Mouse (Mus musculus): ENCODE data around the gene Upf1. TPM values are rescaled to one million over a fixed set of nuclear protein-coding genes. Genes with fewer than 3 reads are reported as not detected.

Upf1 gene
- polyA plus RNA-seq, 1 experiment from 2014 or later: 32.8 TPM

GRCm38 (mm10) chr8:70354004-70354403, 926 bp upstream of the Upf1 start:
- peak overlapping the region; percentile 97 for H3K4me3 ChIP-seq
- H3K4me2 ChIP-seq (replicated peaks): peak overlapping the region; percentile 99
- no peak for ATAC-seq (ENCODE audit: low FRiP score, low read depth)
- H3K27ac ChIP-seq (replicated peaks): peak overlapping the region; percentile 84
- H3K9me3 ChIP-seq: no peaks in the 10 kb centered on the region
- H3K36me3 ChIP-seq: 0 out of 2 replicates have a peak, but pooled peaks cover 5% of the 10 kb centered on the region
- peak overlapping the region; percentile 65 for H3K9ac ChIP-seq (replicated peaks)
- WGBS: 61% methylated on average over 4 of the region's 4 CpGs
- peaks cover 38% of the 10 kb centered on the region for H3K4me1 ChIP-seq
- 0 out of 2 replicates have a peak, but pooled peaks cover 6% of the 10 kb centered on the region for H3K27me3 ChIP-seq

- ATAC-seq (ENCODE audit: low FRiP score, low read depth): peak; percentile 59
- H3K4me1 ChIP-seq: peaks cover 47% of the 10 kb centered on the region
Measured at GRCm38 (mm10) chr8:70352657-70353151, 374 bp downstream of the Upf1 start.

GRCm38 (mm10) chr8:70352000-70352384, 1.1 kb downstream of the Upf1 start:
- Histone ChIP-seq H3K27ac (replicated peaks) (no peak overlapping the region), H3K4me3 (peak overlapping the region; percentile 97), H3K27me3 (no peaks in the 10 kb centered on the region), H3K36me3 (peaks cover 11% of the 10 kb centered on the region; the same call in 1 of the 2 replicates), H3K9me3 (no peaks in the 10 kb centered on the region), H3K9ac (replicated peaks) (peak overlapping the region; percentile 96), H3K4me2 (replicated peaks) (peak overlapping the region; percentile 99), H3K4me1 (peaks cover 47% of the 10 kb centered on the region)
- 30% methylated on average over 3 of the region's 3 CpGs for WGBS
- ATAC-seq (ENCODE audit: low FRiP score, low read depth): no peak

More at GRCm38 (mm10) chr8:70352657-70353151, 374 bp downstream of the Upf1 start:
- H3K9me3 ChIP-seq: no peaks in the 10 kb centered on the region
- WGBS: 0% methylated on average over 53 of the region's 64 CpGs
- peak overlapping the region; percentile 97 for H3K4me3 ChIP-seq
- H3K9ac ChIP-seq (replicated peaks): peak overlapping the region; percentile 96
- peak overlapping the region; percentile 84 for H3K27ac ChIP-seq (replicated peaks)
- no peaks in the 10 kb centered on the region for H3K27me3 ChIP-seq
- peaks cover 11% of the 10 kb centered on the region; the same call in 1 of the 2 replicates for H3K36me3 ChIP-seq
- H3K4me2 ChIP-seq (replicated peaks): peak overlapping the region; percentile 99

GRCm38 (mm10) chr8:70351035-70351999, 1.8 kb downstream of the Upf1 start:
- no peaks in the 10 kb centered on the region for H3K9me3 ChIP-seq
- WGBS: 64% methylated on average over 15 of the region's 15 CpGs
- peak overlapping the region; percentile 97 for H3K4me3 ChIP-seq
- H3K36me3 ChIP-seq: peaks cover 11% of the 10 kb centered on the region; the same call in 1 of the 2 replicates
- H3K4me1 ChIP-seq: peaks cover 47% of the 10 kb centered on the region
- no peak for ATAC-seq (ENCODE audit: low FRiP score, low read depth)
- H3K9ac ChIP-seq (replicated peaks): peak overlapping the region; percentile 96
- no peak overlapping the region; the same call in 1 of the 2 replicates for H3K27ac ChIP-seq (replicated peaks)
- H3K4me2 ChIP-seq (replicated peaks): peak overlapping the region; percentile 99
- no peaks in the 10 kb centered on the region for H3K27me3 ChIP-seq

- no peak for ATAC-seq (ENCODE audit: low FRiP score, low read depth)
- H3K4me2 ChIP-seq (replicated peaks): no peak overlapping the region
- H3K9ac ChIP-seq (replicated peaks): no peak overlapping the region
- no peak overlapping the region for H3K27ac ChIP-seq (replicated peaks)
- H3K27me3 ChIP-seq: no peaks in the 10 kb centered on the region
- peaks cover 21% of the 10 kb centered on the region for H3K36me3 ChIP-seq
- H3K4me1 ChIP-seq: peaks cover 41% of the 10 kb centered on the region
- 75% methylated on average over 1 of the region's 1 CpGs for WGBS
- no peaks in the 10 kb centered on the region for H3K9me3 ChIP-seq
- no peak overlapping the region for H3K4me3 ChIP-seq
Measured at GRCm38 (mm10) chr8:70347860-70348420, 5.1 kb downstream of the Upf1 start.

GRCm38 (mm10) chr8:70347443-70347842, 5.6 kb downstream of the Upf1 start:
- Histone ChIP-seq H3K9ac (replicated peaks) (no peak overlapping the region), H3K4me3 (no peak overlapping the region), H3K27ac (replicated peaks) (no peak overlapping the region), H3K4me2 (replicated peaks) (no peak overlapping the region), H3K9me3 (no peaks in the 10 kb centered on the region), H3K36me3 (peaks cover 26% of the 10 kb centered on the region), H3K27me3 (no peaks in the 10 kb centered on the region), H3K4me1 (peaks cover 41% of the 10 kb centered on the region)
- 92% methylated on average over 4 of the region's 4 CpGs for WGBS
- no peak for ATAC-seq (ENCODE audit: low FRiP score, low read depth)

GRCm38 (mm10) chr8:70344279-70344678, 8.8 kb downstream of the Upf1 start:
- H3K36me3 ChIP-seq: peaks cover 55% of the 10 kb centered on the region
- no peak overlapping the region for H3K9ac ChIP-seq (replicated peaks)
- no peak overlapping the region for H3K4me3 ChIP-seq
- H3K4me1 ChIP-seq: peaks cover 12% of the 10 kb centered on the region; the same call in 1 of the 2 replicates
- no peak for ATAC-seq (ENCODE audit: low FRiP score, low read depth)
- H3K9me3 ChIP-seq: no peaks in the 10 kb centered on the region
- H3K27ac ChIP-seq (replicated peaks): no peak overlapping the region
- WGBS: 91% methylated on average over 2 of the region's 2 CpGs
- H3K27me3 ChIP-seq: no peaks in the 10 kb centered on the region
- H3K4me2 ChIP-seq (replicated peaks): no peak overlapping the region

GRCm38 (mm10) chr8:70343696-70344095, 9.4 kb downstream of the Upf1 start:
- ATAC-seq (ENCODE audit: low FRiP score, low read depth): no peak
- peaks cover 56% of the 10 kb centered on the region for H3K36me3 ChIP-seq
- no peaks in the 10 kb centered on the region for H3K9me3 ChIP-seq
- 56% methylated on average over 6 of the region's 6 CpGs for WGBS
- no peak overlapping the region for H3K27ac ChIP-seq (replicated peaks)
- no peak overlapping the region for H3K4me3 ChIP-seq
- no peak overlapping the region for H3K9ac ChIP-seq (replicated peaks)
- no peaks in the 10 kb centered on the region for H3K27me3 ChIP-seq
- peaks cover 6% of the 10 kb centered on the region; the same call in 1 of the 2 replicates for H3K4me1 ChIP-seq
- H3K4me2 ChIP-seq (replicated peaks): no peak overlapping the region

GRCm38 (mm10) chr8:70343076-70343475, 10.0 kb downstream of the Upf1 start:
- Histone ChIP-seq H3K4me1 (0 out of 2 replicates have a peak, but pooled peaks cover under 1% of the 10 kb centered on the region), H3K4me2 (replicated peaks) (no peak overlapping the region), H3K9ac (replicated peaks) (no peak overlapping the region), H3K27me3 (no peaks in the 10 kb centered on the region), H3K4me3 (no peak overlapping the region), H3K27ac (replicated peaks) (no peak overlapping the region), H3K9me3 (no peaks in the 10 kb centered on the region), H3K36me3 (peaks cover 59% of the 10 kb centered on the region)
- 86% methylated on average over 7 of the region's 7 CpGs for WGBS
- no peak for ATAC-seq (ENCODE audit: low FRiP score, low read depth)

GRCm38 (mm10) chr8:70342007-70342406, 11.1 kb downstream of the Upf1 start:
- no peak overlapping the region for H3K27ac ChIP-seq (replicated peaks)
- no peak overlapping the region for H3K4me2 ChIP-seq (replicated peaks)
- H3K27me3 ChIP-seq: no peaks in the 10 kb centered on the region
- no peak overlapping the region for H3K9ac ChIP-seq (replicated peaks)
- H3K36me3 ChIP-seq: peaks cover 70% of the 10 kb centered on the region
- WGBS: 93% methylated on average over 14 of the region's 14 CpGs
- H3K4me3 ChIP-seq: no peak overlapping the region
- no peaks in the 10 kb centered on the region for H3K4me1 ChIP-seq
- H3K9me3 ChIP-seq: no peaks in the 10 kb centered on the region
- no peak for ATAC-seq (ENCODE audit: low FRiP score, low read depth)

- Histone ChIP-seq H3K27me3 (no peaks in the 10 kb centered on the region), H3K36me3 (peaks cover 80% of the 10 kb centered on the region), H3K4me2 (replicated peaks) (no peak overlapping the region), H3K9ac (replicated peaks) (no peak overlapping the region), H3K27ac (replicated peaks) (no peak overlapping the region), H3K9me3 (no peaks in the 10 kb centered on the region), H3K4me3 (no peak overlapping the region), H3K4me1 (no peaks in the 10 kb centered on the region)
- ATAC-seq (ENCODE audit: low FRiP score, low read depth): no peak
- WGBS: 95% methylated on average over 7 of the region's 7 CpGs
Measured at GRCm38 (mm10) chr8:70340659-70341058, 12.4 kb downstream of the Upf1 start.

- H3K9ac ChIP-seq (replicated peaks): no peak overlapping the region
- no peak overlapping the region for H3K4me3 ChIP-seq
- H3K27me3 ChIP-seq: no peaks in the 10 kb centered on the region
- H3K4me2 ChIP-seq (replicated peaks): no peak overlapping the region
- ATAC-seq (ENCODE audit: low FRiP score, low read depth): no peak
- H3K9me3 ChIP-seq: no peaks in the 10 kb centered on the region
- H3K4me1 ChIP-seq: no peaks in the 10 kb centered on the region
- H3K27ac ChIP-seq (replicated peaks): no peak overlapping the region
- H3K36me3 ChIP-seq: peaks cover 97% of the 10 kb centered on the region
- WGBS: 91% methylated on average over 7 of the region's 7 CpGs
Measured at GRCm38 (mm10) chr8:70338931-70339330, 14.1 kb downstream of the Upf1 start.

Data from midbrain, embryonic 12.5 days (tissue).